Mouse (Mus musculus) cerebellum, postnatal 4 days (tissue): ENCODE results near the gene Shbg.

Source experiments
- DNase-seq, 2 experiments: peaks; one replicate each; pipeline ENCODE4 v3.0.0; 2022; ENCODE audit warnings: low spot score in 2 of 2, mixed read lengths in 1 of 2

Gene Shbg

DNA sequence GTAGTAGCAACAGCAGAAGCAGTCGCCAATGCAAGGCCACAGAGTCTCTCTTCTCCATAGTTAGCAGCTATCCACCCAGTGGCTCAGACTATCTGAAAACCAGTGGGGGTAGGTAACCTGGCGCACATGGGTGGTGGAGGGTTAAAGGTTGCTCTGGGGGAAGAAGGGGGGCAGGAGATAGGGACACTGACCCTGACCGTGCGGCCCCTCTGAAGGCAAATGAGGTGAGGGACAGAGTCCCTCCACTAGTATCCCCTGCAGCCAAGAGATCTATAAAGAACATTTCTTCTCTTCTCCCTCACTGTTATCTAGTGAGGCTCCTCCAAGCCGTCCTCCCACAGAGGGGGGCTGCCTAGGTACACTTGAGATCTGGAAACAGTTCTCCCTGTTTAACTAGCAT is at the start of gene Shbg:
Gene Shbg, minus strand, starts transcription at position 101 of the 400 bp plus-strand sequence.
- DNase-seq, result no peak

DNA sequence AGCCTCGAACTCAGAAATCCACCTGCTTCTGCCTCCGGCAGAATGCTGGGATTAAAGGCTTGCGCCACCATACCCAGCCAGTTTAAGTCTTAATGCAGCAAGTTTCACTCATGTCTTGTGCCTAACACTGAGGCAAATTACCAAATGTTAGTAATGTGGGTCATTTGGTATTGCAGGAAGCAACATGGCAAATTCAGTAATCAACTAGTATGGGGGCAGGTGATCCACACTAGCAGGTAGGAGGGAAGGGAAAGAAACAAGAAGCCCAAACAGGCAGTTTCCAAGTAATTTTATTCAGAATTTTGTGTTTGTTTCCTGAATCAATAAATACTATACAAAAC is 48.9 kb upstream of the Shbg start:
- DNase-seq, result no peak

DNA sequence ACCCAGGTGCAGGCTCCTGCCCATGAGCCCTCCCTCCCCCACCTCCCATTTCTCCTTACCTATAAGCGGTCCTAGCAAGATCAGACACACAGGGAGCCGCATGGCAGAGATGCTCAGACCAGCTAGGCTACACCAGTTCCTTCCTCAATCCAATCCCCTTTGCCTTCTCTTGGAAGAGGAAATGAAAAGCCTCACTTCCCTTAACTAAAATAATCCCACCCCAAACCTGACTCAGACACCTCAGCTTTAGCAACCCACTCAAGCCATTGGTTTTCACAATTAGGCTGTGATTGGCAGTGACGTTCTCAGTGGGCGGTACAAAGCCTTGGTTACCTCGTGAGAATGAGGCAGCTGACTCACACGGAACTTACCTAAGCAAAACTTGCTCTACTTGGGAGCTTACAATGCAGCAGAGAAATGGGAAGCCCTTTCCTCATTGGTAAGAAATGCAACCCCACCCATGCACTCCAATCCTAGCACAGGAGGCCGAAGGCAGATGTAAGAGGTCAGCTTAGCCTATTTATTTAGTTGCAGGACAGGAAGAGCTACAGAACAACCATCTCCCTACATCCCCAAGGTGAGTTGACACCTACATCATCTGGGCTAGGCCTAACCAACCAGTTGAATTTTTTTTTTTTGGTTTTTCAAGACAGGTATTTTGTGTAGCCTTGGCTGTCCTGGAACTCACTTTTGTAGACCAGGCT is 48.4 kb upstream of the Shbg start, which contains the start of gene Cd68:
Gene Cd68, minus strand, starts transcription at position 193 of the 704 bp plus-strand sequence.
- no peak for DNase-seq

DNA sequence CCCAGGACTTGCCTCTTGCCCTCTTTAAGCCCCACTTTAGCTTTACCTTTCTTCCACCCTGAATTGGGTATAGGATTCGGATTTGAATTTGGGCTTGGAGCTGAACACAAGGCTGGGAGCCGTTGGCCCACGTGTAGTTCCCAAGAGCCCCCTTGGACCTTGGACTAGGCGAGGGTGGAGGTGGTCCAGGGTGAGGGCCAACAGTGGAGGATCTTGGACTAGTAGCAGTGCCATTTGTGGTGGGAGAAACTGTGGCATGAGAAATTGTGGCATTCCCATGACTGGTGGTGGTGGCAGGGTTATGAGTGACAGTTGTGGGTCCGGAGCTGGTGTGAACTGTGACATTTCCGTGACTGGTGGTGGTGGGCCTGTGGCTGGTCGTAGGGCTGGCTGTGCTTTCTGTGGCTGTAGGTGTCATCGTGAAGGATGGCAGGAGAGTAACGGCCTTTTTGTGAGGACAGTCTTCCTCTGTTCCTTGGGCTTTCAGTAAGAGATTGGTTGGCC is 47.8 kb upstream of the Shbg start:
- no peak for DNase-seq

DNA sequence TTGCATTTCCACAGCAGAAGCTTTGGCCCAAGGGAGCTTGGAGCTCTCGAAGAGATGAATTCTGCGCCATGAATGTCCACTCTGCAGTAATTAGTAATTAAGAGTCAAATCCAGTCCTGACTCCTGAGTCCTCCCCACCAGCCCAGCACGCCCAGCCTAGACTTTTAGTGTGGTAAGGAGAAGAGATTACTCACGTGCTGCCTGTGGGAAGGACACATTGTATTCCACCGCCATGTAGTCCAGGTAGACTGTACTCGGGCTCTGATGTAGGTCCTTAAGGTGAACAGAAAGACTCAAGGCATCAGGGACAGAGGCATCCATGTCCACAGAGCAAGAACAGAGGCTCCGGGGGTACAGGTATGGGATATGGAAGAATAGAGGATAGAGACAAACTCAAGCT is 47.1 kb upstream of the Shbg start:
- DNase-seq, result no peak

DNA sequence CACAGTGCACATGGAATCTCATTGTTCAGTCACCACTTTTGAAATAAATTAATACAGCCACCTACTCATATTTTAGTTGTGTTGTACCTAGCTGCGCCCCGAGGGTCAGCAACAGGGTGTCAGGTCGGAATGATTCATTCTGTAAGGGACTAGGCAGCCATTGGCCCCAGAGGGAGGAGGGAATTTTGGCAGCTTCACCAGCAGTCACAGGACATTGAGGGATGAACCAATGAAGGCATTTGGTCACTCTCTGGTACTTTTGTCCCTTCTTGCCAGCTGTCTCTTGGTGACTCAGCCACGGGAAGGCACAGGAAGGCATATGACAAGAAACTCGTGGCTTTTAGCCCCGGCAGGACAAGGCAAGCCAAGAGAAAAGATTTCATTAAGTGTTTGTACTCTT is 46.1 kb upstream of the Shbg start:
- no peak for DNase-seq

DNA sequence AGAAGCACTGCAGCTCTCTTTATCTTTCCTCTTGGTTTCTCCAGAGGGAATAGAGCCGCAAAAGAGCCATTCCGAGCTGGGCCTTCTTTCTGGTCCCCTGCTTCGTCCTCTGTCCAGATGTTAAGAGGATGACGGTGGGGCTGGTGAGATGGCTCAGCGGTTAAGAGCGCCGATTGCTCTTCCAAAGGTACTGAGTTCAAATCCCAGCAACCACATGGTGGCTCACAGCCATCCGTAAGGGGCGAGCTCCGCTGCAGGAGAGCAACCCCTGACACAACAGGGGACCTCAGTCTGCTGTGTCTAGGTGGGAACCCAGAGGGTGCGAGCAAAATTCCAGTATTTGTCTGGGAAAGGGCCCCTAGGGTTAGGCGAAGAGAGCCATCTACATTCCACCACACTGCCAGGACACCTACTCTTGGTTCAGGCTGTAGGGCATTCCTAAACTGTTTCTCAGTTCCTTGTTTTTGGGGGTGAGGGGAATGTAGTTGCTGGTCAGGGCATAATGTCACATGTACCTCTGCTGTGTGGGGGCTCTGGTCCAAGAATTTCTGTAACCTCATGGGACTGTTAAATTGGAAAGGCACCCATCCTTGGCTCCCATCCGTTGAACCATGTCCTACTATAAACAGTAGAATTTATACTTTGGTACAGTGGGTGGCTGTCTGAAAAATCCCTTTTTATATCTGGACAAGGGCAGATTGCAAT is 45.4 kb upstream of the Shbg start:
- DNase-seq, result no peak

DNA sequence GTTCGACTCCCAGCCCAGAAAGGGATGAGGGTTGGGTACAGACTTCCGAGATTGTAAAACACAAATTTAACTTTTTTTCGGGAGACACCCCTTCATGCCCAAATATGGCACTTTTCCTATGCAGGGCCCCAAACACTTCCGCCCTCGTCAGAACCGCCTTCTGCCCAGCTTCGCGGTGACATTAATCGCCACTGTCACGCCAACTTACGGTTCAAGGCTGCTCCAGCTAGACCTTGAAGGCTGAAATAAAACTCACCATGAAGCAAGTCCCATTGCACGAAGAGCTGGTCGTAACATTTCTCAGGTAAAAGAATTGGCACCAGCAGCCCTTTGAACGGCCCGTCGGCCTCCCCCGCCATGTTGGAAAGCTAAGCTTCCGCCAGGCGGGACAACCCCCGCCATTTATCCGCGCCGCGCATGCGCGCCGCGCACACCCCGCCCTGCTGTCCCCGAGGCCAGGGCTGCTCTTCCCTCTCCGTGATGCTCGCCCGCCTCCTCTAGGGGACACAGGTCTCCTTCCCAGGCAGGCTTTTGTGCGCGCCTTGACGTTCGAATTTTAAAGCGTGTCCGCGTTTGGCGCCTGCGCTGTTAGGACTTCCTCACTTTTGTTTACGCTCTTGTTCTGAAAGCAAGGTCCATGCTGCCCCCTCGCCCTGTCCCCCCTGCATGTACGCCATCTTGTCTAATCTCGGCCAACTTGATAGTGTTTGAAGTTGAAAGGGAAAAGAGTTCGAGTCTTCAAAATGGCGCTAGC is 44.7 kb upstream of the Shbg start, which contains the start of gene Mpdu1:
Gene Mpdu1, minus strand, starts transcription at position 430 of the 754 bp plus-strand sequence.
- peak; percentile 82 to 92 for DNase-seq

DNA sequence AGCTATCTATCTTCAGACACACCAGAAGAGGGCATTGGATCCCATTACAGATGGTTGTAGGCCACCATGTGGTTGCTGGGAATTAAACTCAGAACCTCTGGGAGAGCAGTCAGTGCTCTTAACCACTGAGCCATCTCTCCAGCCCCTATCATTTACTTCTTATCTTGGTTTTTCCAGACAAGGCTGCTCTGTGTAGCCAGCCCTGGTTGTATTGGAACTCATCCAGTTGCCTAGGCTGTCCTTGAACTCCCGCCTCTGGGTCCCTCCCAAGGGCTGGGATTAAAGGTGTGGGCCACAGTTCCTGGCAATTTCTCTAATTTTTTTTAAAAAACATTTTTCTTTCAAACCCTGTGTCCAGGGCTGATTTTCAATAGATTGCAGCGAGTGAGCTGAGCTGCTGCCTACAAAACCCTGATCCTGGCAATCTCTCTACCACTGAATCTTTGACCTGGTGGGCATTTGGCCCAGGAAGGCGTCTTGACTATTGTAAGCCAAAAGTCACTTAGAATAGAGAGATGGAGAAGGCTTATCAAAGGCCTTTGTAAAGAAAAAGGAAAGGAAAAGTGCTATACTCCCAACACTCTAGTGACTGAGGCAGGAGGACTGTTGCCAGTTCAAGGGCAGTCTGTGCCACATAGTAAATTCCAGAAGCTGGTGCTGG is 43.6 kb upstream of the Shbg start:
- no peak for DNase-seq

DNA sequence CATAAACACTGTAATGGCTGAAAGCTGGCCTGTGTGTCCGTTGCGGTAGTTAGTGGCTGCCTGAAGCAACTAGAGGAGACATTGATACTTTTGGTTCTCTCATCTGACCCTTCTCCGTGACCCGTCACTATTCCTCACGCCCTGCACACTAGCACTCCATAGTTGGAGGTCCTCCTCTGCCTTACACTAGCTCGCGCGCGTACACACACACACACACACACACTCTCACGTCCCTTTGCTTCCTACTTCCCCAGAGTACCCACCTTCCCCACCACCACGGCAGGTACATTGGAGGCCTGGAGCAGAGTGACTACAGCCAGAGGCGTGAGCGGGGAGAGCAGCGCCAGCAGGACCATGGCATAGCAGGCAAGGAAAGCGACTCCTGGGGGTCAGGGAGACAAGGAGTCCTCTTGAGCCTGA is 39.8 kb upstream of the Shbg start:
- no peak for DNase-seq

DNA sequence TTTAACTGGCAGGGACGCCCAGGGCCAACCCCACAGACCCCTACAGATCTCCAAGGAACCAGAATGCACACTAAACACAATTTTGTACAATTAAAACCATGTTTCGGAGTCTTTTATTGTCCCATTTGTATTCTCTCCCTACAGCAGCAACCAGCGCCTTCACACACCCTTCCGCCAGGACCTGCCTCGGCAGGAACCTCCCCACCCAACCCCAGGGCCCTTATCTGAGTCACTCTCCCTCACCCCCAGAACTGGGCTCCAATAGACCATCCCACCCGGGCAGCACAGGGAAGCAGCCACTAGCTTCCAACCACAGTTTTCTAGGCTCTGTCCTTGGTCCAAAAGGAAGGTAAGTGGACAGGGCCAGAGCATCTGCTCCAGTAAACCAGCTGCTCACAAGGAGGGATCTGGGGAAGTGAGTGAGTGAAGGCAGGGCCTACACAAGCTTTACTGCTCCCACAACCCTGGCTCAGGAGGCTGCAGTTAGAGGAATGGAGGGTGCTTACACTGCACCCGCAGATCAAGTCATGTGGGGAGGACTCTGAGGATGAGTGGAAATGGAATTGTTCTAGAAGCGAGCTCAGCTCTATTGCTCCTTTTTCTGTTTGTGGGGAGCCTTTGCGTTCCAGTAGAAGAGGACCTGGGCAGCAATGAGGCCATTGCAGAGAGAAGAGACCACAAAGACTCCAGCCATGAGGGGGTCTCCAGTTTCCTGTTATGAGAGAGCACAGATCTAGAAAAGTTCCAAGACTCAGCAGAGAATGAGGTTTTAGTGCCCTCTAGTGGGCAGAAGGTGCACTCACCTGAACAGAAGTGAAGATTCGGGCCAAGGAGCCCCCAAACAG is 39.1 kb upstream of the Shbg start:
- DNase-seq, result peak in 1 of 2 experiments; percentile 59

DNA sequence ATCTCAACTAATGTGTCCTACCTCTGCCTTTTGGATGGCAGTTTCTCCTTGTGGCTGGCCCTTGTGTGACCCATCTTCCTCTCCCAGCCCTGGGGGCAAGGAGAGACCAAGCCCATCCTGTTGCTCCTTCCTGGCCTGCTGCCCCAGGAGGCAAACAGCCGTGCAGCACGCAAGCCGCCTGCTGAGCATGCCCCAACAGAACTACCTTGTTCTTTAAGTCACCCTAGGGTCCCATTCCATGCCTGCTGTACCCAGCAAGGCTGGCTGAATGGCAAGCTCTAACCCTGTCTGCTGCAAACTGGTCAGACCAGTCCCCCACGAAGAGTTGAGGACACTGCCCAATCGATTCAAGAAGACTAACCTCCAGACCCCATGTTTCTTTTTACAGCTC is 38.4 kb upstream of the Shbg start:
- DNase-seq, result no peak

DNA sequence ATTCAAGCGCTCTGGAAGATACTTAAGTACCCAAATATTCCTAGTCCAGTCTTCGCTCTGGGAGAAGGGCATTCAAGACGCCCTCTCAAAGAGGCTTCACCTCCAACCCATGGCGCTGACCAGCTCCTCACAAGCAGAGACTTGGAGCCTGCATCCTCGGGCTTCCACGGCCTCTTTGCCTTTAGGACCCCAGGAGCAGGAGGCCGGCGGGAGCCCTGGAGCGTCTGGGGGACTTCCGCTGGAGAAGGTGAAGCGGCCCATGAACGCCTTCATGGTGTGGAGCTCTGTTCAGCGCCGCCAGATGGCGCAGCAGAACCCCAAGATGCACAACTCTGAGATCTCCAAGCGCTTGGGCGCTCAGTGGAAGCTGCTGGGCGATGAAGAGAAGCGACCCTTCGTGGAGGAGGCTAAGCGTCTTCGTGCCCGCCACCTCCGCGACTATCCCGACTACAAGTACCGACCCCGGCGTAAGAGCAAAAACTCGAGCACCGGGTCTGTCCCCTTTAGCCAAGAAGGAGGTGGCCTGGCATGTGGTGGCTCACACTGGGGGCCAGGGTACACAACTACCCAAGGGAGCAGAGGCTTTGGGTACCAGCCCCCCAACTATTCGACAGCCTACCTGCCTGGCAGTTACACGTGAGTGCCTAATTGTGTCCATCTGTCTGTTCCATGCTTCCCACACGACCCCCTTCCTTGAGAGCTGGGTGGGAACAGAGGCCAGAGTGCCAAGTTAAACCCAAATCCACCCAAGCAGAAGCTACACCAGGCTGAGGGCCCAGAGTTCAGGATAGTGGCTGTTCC is 37.8 kb upstream of the Shbg start, which contains the start of gene Sox15:
Gene Sox15, plus strand, starts transcription at position 51 of the 801 bp plus-strand sequence.
- peak; percentile 54 to 77 for DNase-seq

DNA sequence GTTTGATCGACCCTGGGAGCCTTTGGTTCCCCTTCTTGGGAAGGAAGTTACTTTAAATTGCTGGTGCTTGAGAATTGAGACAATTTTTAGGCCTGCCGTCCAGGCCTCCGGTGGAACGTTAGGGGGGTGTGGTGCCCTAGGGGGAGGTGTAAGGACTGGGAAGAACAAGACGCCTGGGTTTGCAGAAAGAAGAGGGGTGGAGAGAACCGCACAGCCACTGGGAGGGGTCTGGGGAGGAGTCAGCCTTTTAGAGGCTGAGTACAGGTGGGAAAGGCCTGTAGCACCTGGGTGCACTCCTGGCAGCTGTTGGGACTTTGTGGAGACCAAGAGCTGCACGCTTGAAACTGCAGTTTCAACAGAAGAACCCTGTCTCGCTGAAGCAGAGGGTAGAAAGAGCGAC is 37.1 kb upstream of the Shbg start:
- DNase-seq, result no peak

DNA sequence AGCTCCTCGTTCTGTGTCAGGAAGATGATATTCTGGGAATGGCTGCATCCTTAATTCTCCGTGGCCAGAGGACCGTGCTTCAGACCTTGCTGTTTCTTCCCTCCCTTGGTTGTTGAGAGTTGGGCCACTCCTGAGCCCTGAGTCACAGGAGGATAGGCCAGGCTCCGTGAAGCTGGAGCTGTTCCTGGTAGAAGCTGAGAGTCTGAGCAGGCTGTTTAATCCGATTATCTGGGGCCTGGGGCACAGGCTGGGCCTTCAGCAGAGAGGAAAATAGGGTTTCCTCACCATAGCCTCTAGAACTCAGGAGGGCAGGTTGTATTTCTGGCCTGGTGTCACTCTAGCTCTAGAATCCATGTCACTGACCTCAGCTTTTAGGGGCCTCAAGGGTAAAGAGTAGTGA is 35.7 kb upstream of the Shbg start:
- no peak for DNase-seq

DNA sequence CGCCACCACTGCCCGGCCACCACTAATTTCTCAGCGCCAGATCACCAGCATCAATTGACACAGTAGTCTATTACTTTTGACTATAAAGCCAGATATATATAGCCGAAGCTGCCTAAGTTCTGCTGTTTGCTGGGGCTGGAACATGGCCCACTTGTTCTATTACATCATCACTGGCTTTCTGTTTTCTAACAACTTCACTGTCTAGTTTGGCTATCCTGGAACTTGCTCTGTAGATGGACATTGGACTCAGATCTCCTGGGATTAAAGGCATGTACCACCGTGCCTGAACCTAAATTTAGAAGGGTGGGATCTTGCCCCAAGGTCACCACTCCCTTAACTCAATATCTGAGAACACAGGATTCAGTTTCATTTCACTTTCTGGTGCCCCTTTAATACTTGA is 28.2 kb upstream of the Shbg start:
- DNase-seq, result no peak

DNA sequence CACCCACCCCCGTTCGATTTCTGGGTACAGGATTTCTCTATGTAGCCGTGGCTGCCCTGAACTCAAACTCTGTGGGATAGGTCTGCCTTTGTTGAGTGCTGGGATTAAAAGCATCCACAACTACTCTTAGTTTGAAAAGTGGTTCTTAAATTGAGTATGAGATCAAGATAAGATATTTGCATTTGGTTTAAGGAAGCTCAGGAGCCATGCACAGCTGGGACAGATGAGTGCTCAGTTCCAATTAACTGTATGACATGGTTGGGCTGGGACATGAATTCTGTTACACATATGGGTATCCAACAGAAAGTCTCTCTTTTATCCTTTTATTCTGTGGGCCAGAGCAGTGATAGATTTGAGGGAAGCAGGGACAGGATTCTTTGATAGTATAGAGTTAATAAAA is 17.8 kb upstream of the Shbg start:
- DNase-seq, result no peak

DNA sequence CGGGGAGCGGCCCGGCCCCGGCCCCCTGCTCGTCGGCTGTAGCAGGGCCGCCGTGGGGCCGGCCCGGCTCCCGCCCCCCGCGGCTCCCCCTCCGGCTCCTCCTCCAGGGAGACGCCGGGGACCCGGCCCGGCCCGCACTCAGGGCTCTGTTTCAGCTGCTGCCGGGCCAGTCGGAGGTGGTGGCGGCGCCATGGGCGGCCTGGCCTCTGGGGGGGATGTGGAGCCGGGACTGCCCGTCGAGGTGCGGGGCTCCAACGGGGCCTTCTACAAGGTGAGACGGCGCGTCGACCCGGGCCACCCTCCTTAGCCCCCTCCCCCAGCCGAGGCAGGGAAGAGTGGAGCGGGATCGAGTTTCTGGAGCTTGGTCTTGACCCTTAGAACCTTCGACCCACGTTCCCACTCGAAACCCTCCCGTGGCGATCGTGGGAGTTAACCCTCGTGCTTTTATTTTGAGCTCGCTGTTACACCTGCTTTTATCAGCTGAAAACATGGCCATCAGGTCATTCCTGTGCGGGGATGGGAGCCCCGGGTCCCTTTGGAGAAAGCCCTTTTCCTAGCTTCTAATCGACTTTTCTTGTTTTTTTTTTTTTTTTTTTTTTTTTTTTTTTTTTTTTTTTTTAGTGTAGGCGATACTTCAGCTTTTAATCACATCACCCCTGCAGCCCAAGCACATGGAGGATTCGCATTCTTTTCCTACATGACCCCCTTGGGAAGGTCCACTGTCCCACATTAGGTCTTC is 15.6 kb upstream of the Shbg start:
- DNase-seq, result no peak
